Mouse (Mus musculus) adrenal gland, postnatal 14 days (tissue): ENCODE measurements around the gene Sbds. TPM values are rescaled to one million over a fixed set of nuclear protein-coding genes. Genes with fewer than 3 reads are reported as not detected.

Experiments
- DNase-seq: peaks from one replicate; pipeline ENCODE4 v3.0.0; 2021; ENCODE audit warnings: mixed read lengths
- total RNA-seq: library from RNA; stranded (reverse); gene quantifications from 2 replicates; pipeline ENCODE4 v1.2.3, GENCODE M21; 2021

Gene Sbds
- total RNA-seq, 1 experiment from 2014 or later = 77.1 TPM

- DNase-seq = no peak
These were observed 54.9 kb downstream of the Sbds start for GRCm38 (mm10) chr5:130200233-130201029.

- no peak for DNase-seq
These were observed 57.3 kb downstream of the Sbds start for GRCm38 (mm10) chr5:130197981-130198380.

- no peak for DNase-seq
These were observed 57.9 kb downstream of the Sbds start for GRCm38 (mm10) chr5:130197454-130197853.

GRCm38 (mm10) chr5:130196307-130196706 lies 59.0 kb downstream of the Sbds start:
- no peak for DNase-seq

Other genes starting within 250 kb of the Sbds start
- gene Asl, start 226.3 kb downstream of the Sbds start, total RNA-seq = 131 and 168 TPM in 2 replicates
- gene Crcp, start 226.2 kb downstream of the Sbds start, total RNA-seq = 35.9 and 38.6 TPM in 2 replicates
- gene Tpst1, start 182.2 kb downstream of the Sbds start, total RNA-seq = 32.5 and 35.5 TPM in 2 replicates
- 8.7 and 10.0 TPM in 2 replicates for gene Kctd7, start 110.7 kb downstream of the Sbds start, total RNA-seq
- gene Rabgef1, start 83.7 kb downstream of the Sbds start, total RNA-seq = 40.6 and 42.7 TPM in 2 replicates
- 46.4 and 51.7 TPM in 2 replicates for gene Tmem248, start 38.4 kb downstream of the Sbds start, total RNA-seq
- gene Tyw1, start 89 bp upstream of the Sbds start, total RNA-seq = 23.7 and 24.4 TPM in 2 replicates
- gene Caln1, start 113.9 kb upstream of the Sbds start, total RNA-seq = 29.7 and 35.2 TPM in 2 replicates
- gene A330070K13Rik, start 129.1 kb upstream of the Sbds start, total RNA-seq = not detected in 2 replicates